Mouse (Mus musculus) bone marrow, adult 2 months (tissue): ENCODE measurements around the gene AC134908.4.

Experiments used
- CTCF ChIP-seq: fragments of 200-500 bp; IDR thresholded peaks from 2 replicates; pipeline ENCODE4 v1.5.1; 2011; ENCODE audit warnings: low read length, control low read depth; ENCODE audit not compliant: control insufficient read depth, insufficient read depth
- POLR2A ChIP-seq: fragments of 200-500 bp; IDR thresholded peaks from 2 replicates; pipeline ENCODE4 v1.6.1; 2011; ENCODE audit warnings: low read depth, mild to moderate bottlenecking, control low read depth, low read length, borderline replicate concordance; ENCODE audit not compliant: control insufficient read depth

DNA sequence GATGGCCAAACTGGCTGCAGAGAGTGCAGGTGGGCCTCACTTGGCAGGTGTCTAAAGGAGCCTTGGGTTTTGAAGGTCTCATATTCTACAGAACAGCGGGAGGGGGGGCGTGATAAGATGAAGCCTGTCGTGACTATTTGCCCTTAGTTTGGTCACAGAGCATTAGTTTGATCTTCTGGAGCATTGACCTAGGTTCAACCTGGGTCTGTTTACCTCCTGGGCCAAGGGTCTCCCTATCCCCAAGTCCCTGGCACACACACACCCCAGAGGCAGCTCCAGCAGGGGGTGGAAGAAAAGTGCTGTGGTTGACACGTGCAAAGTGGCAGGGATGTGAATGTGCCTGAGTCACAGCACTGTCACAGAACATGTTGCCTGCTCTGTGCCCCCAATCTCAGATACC is 15.4 kb upstream of the AC134908.4 start:
- no peak for TF ChIP-seq POLR2A
- TF ChIP-seq CTCF = no peak
